17 mouse cellular contexts compared by ENCODE assay signal in genomic region chr16:35601426-35601825, GRCm38 (mm10).
"Had no signal": no experiment of that assay in that cellular context is flagged by ENCODE, and none has a peak within 500 bp of the region (broad histone marks: within the 10 kb centered on the region; RNA-seq: fewer than 3 reads in every experiment).

No protein-coding gene starts in this region.

- H3K36me3 ChIP-seq: neural tube, embryonic 13.5 days; neural tube, embryonic 15.5 days; stomach, embryonic 15.5 days had no signal

- H3K4me3 ChIP-seq: neural tube, embryonic 12.5 days; neural tube, embryonic 13.5 days; neural tube, embryonic 15.5 days; stomach, embryonic 15.5 days had no signal

- H3K4me1 ChIP-seq: stomach, embryonic 15.5 days had no signal

- DNase-seq: retina, postnatal 1 day; right cerebral cortex, adult 18-20 months; right cerebral cortex, postnatal 14 days; right cerebral cortex, postnatal 25 days; right cerebral cortex, postnatal 4 days; spleen, adult 18-20 months; thymus, adult 18-20 months; thymus, adult 2 months; thymus, postnatal 14 days; thymus, postnatal 25 days; thymus, postnatal 36 days; thymus, postnatal 4 days had no signal

- H3K27me3 ChIP-seq: neural tube, embryonic 12.5 days; neural tube, embryonic 13.5 days; neural tube, embryonic 15.5 days; stomach, embryonic 15.5 days had no signal

- H3K27ac ChIP-seq: neural tube, embryonic 12.5 days; neural tube, embryonic 13.5 days; neural tube, embryonic 15.5 days; stomach, embryonic 15.5 days; stomach, postnatal 0 days had no signal
